Mouse (Mus musculus) activated CD4-positive, CD25-positive, alpha-beta regulatory T cell (primary cell): ENCODE measurements around the gene Pgm2. TPM values are rescaled to one million over a fixed set of nuclear protein-coding genes. Genes with fewer than 3 reads are reported as not detected.

Experiments used
- polyA plus RNA-seq, 2 experiments: library from polyadenylated mRNA; unstranded; fragments of 100-300 nt; shearing (Covaris generic); gene quantifications; one replicate each; pipeline ENCODE4 v1.2.1; 2017

Pgm2 gene
- polyA plus RNA-seq, result 10 to 100 TPM; 33.7 to 34.8 TPM

GRCm38 (mm10) chr5:64092748-64093292 lies at the start of gene Pgm2:
Gene Pgm2 (plus strand): TSS chr5:64092950.

GRCm38 (mm10) chr5:64155861-64156550 lies 63.3 kb downstream of the Pgm2 start, which contains the start of gene Tbc1d1:
Gene Tbc1d1 (plus strand): TSS chr5:64156305.

Other genes starting within 250 kb of the Pgm2 start
- gene Rell1, start 124.1 kb upstream of the Pgm2 start, polyA plus RNA-seq, result 10 to 100 TPM in 1 of 2 experiments, 1 to 10 TPM in 1; 9.4 to 11.9 TPM
- gene Tbc1d1, start 63.4 kb downstream of the Pgm2 start, polyA plus RNA-seq, result 10 to 100 TPM; 40.3 to 61.3 TPM